Mouse (Mus musculus): ENCODE results near the gene Gba.

DNA sequence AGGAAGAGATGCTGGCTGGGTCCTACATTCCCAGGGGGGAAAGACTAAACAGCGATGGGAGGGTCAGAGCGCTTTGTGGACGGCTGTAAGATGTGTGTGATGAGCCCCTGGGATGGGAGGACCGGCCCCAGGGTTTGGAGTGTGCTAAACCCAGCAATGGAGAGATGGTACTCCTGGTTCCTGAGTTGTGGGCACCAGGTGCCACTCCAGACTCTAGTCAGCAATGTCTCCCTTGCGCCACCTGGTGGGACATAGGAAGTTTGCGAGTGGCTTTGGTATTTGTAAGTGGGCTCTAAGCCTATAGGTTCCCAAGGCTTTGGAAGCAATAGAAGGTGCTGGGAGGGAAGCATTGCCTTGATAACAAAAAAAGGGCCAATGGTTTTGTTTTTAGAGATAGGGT, 13.1 kb downstream of the Gba start:
- TF ChIP-seq NELFE (IDR thresholded peaks at IDR 0.05; ENCODE audit: low read depth, low read length) (no peak; the same call in 1 of the 2 replicates), POLR2A (IDR thresholded peaks at IDR 0.05; ENCODE audit: low read depth, low read length) (0 out of 2 replicates have a peak, but pooled peaks have one; percentile 17), ETS1 (conservative IDR thresholded peaks at IDR 0.05; ENCODE audit: low read depth, low read length) (no peak), EP300 (IDR thresholded peaks at IDR 0.05; ENCODE audit: low read length) (no peak), CTCF (conservative IDR thresholded peaks at IDR 0.05 in 1 of 2, IDR thresholded peaks at IDR 0.05 in 1 of 2; ENCODE audit: low read depth in 2 of 2, low read length in 2 of 2) (peak; percentile 88 to 95), BHLHE40 (IDR thresholded peaks at IDR 0.05; ENCODE audit: low read depth, low read length) (no peak), ZKSCAN1 (IDR thresholded peaks at IDR 0.05; ENCODE audit: borderline replicate concordance, low read depth, low read length) (no peak), ZC3H11A (IDR thresholded peaks at IDR 0.05; ENCODE audit: low read depth, low read length) (no peak; the same call in 1 of the 2 replicates), TBP (conservative IDR thresholded peaks at IDR 0.05; ENCODE audit: low read depth, low read length) (no peak), CHD1 (IDR thresholded peaks at IDR 0.05; ENCODE audit: low read depth, low read length) (no peak), POLR2AphosphoS2 (IDR thresholded peaks at IDR 0.05; ENCODE audit: low read depth, low read length) (no peak), E2F4 (IDR thresholded peaks at IDR 0.05; ENCODE audit: insufficient replicate concordance, low read depth, low read length) (no peak), ZMIZ1 (IDR thresholded peaks at IDR 0.05; ENCODE audit: low read depth, low read length) (no peak), CHD2 (IDR thresholded peaks at IDR 0.05; ENCODE audit: low read length) (no peak)

Data from CH12.LX (cell line).